Mouse (Mus musculus): ENCODE results near the gene Fat3.

Gene Fat3

DNA sequence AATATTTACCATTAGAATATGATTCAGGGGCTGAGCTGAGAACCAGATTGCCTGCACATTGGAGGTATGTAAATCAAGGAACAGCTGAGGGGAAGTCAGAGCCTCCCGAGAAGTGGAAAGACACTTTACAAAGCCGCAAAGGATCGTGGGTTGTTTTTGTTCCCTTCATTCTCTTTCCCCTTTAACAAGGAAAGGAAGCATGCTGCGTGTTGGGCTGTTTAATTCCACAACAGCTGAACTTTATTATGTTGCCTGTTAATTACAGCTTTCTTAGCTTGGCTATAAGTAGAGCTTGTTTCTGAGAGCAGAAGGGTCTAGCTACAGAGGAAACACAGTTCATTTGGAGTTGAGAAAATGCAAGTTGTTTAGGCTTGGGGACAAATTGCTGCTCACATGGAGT lies 475.0 kb downstream of the Fat3 start:
- no peak for DNase-seq (ENCODE audit: low spot score)

DNA sequence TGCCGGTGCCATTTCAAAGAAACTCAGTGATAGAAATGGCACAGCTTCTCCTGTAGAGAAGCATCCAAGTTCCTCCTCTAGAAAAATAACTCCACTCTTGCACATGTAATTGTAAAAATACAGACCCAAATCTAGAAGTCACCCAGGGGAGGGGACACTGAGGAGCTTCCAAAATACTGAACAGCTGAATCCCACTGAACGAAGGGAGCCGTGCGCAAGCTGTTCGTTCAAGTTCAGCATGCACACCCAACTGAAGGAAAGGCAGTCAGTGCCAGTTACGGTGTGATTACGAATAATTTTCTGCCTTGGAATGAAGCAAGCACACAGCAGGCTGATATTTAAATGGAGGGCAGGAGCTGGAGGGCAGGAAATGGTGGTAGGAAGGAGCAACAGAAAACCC lies 476.4 kb downstream of the Fat3 start:
- DNase-seq (ENCODE audit: low spot score) = no peak

- no peak for DNase-seq (ENCODE audit: low spot score)
Measured at GRCm38 (mm10) chr9:16014115-16014514, 487.0 kb downstream of the Fat3 start.

- DNase-seq (ENCODE audit: low spot score) = no peak
Measured at GRCm38 (mm10) chr9:16011382-16011781, 489.7 kb downstream of the Fat3 start.

DNA sequence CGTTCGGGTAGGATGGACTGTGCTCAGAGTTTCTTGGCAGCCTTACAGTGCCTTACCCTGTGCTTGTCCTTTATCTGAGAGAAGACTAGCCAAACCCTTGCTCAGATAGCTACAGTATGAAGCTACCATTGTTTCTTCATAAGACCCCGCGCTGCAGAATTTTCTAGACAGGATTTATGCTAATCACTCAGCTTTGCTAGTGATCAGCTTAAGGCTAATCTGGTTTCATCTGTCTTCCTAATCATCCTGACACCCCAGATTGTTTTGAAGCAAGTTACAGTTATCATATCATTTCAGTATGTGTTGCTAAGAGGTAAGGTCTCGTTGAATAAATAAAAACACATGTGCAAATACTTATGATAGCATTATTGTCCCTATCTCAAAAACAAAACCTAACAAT lies 493.6 kb downstream of the Fat3 start:
- no peak for DNase-seq (ENCODE audit: low spot score)

- DNase-seq (ENCODE audit: low spot score) = no peak
Measured at GRCm38 (mm10) chr9:16002991-16003390, 498.1 kb downstream of the Fat3 start.

DNA sequence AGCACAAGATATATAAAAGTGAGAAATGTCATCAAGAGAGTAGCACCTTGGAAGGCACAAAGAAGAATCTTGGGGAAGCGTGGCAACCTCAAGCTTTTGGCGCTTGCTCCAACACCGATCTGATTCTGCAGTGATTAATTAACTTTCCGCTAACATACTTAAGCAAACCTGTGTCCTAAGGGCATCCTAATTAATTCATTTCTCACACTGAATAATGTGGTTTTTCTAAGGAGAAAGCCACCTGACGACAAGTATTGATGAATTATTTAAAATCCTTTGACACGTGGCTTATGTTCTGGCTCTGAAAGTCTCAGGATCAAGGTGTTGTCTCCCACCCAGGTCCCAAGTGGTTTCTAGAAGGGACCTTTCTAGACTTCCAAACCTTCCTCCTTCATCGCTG lies 506.3 kb downstream of the Fat3 start:
- no peak for DNase-seq (ENCODE audit: low spot score)

GRCm38 (mm10) chr9:15994177-15994576 lies 506.9 kb downstream of the Fat3 start:
- no peak for DNase-seq (ENCODE audit: low spot score)

DNA sequence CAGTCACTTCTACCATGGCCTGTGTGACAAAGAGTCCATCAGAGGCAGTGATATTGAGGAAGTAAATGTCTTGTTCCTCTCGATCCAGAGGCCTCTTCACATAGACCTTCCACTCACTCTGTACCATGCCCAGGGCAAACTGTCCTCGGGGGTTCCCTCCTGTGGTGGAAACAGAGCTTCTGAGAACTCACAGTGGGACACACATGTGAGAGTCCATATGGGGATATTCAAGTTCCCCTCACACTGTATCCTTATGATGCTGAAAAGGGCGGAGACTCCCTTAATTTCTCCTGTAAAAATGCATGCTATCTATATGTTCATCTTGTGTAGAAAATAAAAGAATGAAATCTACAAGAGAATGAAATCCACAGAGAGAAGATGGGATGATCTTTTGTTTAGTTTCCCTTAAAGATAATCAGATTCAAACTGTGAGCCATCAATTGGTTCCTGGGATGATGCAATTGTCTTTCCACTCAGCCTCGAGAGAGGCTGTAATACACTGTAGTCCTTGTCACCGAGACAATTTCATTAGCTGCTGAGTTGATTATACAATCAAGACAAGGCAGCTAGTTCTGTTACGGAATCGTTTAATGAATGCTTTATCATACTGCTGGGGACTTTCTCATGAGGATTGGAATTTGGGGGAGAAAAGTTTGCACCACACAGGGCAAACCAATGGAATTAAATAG lies 508.8 kb downstream of the Fat3 start:
- no peak for DNase-seq (ENCODE audit: low spot score)

GRCm38 (mm10) chr9:15978317-15978716 lies 522.8 kb downstream of the Fat3 start:
- no peak for DNase-seq (ENCODE audit: low spot score)

DNA sequence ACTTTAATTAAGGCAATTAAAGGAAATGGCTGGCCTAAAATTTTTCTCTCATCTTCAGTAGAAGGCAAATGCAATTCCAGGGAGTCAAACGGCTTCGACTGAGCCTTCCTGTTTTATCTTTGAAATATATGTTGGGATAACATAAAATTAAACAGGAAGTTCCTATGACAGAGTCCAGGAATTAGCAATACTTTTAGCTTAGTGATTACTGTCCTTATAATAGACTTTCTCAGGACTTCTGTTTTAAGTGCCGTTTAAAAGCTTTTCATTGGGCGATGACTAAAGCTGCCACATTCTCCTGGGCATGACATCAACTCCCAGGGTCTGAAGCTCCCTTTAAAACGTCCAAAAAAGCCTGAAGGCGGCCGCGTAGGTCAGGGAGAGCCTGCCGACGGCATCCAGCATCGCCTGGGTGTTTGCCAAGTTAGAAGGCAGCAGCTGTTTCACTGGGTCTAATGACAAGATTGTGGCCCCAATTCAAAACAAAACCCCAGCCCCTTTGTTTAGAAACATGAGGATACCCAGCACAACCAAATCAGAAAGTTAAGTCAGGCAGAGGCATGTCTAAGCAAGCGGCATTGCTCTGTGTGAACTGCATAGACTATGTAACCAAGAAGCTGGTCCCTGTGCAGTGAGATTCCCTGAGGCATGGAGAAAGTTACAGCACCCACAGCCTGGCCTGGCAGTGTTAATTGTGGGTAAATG lies 524.0 kb downstream of the Fat3 start:
- DNase-seq (ENCODE audit: low spot score) = no peak

DNA sequence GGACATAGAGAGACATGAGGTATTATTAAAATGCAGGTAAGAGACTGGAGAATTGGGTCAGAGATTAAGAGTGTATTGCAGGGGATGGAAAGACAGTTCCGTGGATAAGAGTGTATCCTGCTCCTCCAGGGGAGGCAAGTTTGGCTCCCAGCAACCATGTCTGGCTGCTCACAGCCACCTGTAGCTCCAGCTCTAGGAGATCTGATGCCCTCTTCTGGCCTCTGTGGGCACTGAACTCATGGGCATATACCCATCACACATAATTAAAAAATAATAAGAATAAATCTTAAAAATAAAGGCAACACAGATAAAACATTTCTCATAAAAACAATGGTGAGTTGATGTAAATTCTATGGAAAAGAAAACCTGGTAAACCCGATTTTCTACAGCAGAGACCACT lies 525.1 kb downstream of the Fat3 start:
- no peak for DNase-seq (ENCODE audit: low spot score)

GRCm38 (mm10) chr9:15972201-15972600 lies 528.9 kb downstream of the Fat3 start:
- no peak for DNase-seq (ENCODE audit: low spot score)

DNA sequence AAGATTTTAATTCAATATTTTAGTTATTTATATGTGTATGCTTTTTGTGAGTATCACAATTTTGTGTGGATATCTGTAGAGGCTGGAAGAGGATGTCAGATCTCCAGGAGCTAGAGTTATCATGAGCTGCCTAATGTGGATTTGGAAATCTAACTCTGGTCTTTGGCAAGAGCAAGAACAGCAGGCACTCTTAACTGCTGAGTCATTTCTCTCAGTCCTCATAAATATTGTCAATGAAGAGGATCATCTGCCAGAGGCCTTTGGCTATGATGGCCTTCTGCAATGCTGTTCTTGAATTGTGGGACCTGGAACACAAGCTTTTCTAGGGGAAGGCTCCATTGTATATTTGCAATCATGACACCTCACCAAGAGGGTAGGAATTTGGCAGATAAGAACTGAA lies 529.7 kb downstream of the Fat3 start:
- DNase-seq (ENCODE audit: low spot score) = no peak

GRCm38 (mm10) chr9:15964198-15964597 lies 536.9 kb downstream of the Fat3 start:
- no peak for DNase-seq (ENCODE audit: low spot score)

- DNase-seq (ENCODE audit: low spot score) = no peak
Measured at GRCm38 (mm10) chr9:15962886-15963285, 538.2 kb downstream of the Fat3 start.

GRCm38 (mm10) chr9:15958224-15958787 lies 542.8 kb downstream of the Fat3 start:
- no peak for DNase-seq (ENCODE audit: low spot score)

- DNase-seq (ENCODE audit: low spot score) = no peak
Measured at GRCm38 (mm10) chr9:15957816-15958215, 543.3 kb downstream of the Fat3 start.

- no peak for DNase-seq (ENCODE audit: low spot score)
Measured at GRCm38 (mm10) chr9:15955147-15955782, 545.8 kb downstream of the Fat3 start.

GRCm38 (mm10) chr9:15954338-15954704 lies 546.8 kb downstream of the Fat3 start:
- no peak for DNase-seq (ENCODE audit: low spot score)

GRCm38 (mm10) chr9:15953585-15954337 lies 547.3 kb downstream of the Fat3 start:
- no peak for DNase-seq (ENCODE audit: low spot score)

- DNase-seq (ENCODE audit: low spot score) = no peak
Measured at GRCm38 (mm10) chr9:15948086-15948485, 553.0 kb downstream of the Fat3 start.

Data from c-Kit-positive CD71-positive TER-119-positive erythroid progenitor cells, embryonic 14.5 days (primary cell).